Mouse (Mus musculus) right cerebral cortex, postnatal 36 days (tissue): ENCODE results near the gene Gm28490.
"Not testable (repeated sequence)": the region's sequence is repeated elsewhere in the genome, so short reads cannot be mapped to it uniquely, and the experiment has no call there.

Experiments
- DNase-seq, 2 experiments: peaks; one replicate each; pipeline ENCODE4 v3.0.0; 2022; ENCODE audit warnings: low spot score in 2 of 2, mixed read lengths in 1 of 2

The Gm28490 gene

GRCm38 (mm10) chrY:31634656-31635055, at the start of gene Gm28490:
Gene Gm28490 (minus strand): TSS chrY:31634756.
- DNase-seq, result not testable (repeated sequence)
